ENCODE assay signal across 11 mouse cellular contexts in genomic region chr2:153612594-153613281, GRCm38 (mm10). TPM values are rescaled to one million over a fixed set of nuclear protein-coding genes. Genes with fewer than 3 reads are reported as not detected.
DNase-seq lines count a peak whose midpoint lies in the region; ATAC-seq and TF ChIP-seq lines count a peak whose summit lies in the region.
"Had no signal": no experiment of that assay in that cellular context is flagged by ENCODE, and none has a peak within 500 bp of the region (broad histone marks: within the 10 kb centered on the region; RNA-seq: fewer than 3 reads in every experiment).

No protein-coding gene starts in this region.

- no peak for TF ChIP-seq CTCF in forebrain, postnatal 0 days (IDR thresholded peaks at IDR 0.05; ENCODE audit: low read depth)

- H3K27me3 ChIP-seq in limb, embryonic 13.5 days, result no peaks in the 10 kb centered on the region
- no peaks in the 10 kb centered on the region for H3K27me3 ChIP-seq in limb, embryonic 10.5 days (ENCODE audit: low read depth, poor library complexity, severe bottlenecking)
- no peaks in the 10 kb centered on the region for H3K27me3 ChIP-seq in forebrain, postnatal 0 days (ENCODE audit: insufficient read depth, low read length)
- H3K27me3 ChIP-seq: embryonic facial prominence, embryonic 15.5 days had no signal

- H3K4me2 ChIP-seq in limb, embryonic 13.5 days (replicated peaks), result no peak overlapping the region
- H3K4me2 ChIP-seq in forebrain, postnatal 0 days (ENCODE audit: low read depth), result no peak overlapping the region
- H3K4me2 ChIP-seq: embryonic facial prominence, embryonic 15.5 days had no signal

- ATAC-seq in limb, embryonic 13.5 days (ENCODE audit: low FRiP score, low read depth), result peak; percentile 20; the same call in 1 of the 2 replicates
- no peak for ATAC-seq in forebrain, postnatal 0 days

- no peak overlapping the region for H3K4me3 ChIP-seq in limb, embryonic 13.5 days
- no peak overlapping the region for H3K4me3 ChIP-seq in limb, embryonic 10.5 days
- no peak overlapping the region for H3K4me3 ChIP-seq in forebrain, postnatal 0 days (ENCODE audit: low read depth, low read length)
- H3K4me3 ChIP-seq: embryonic facial prominence, embryonic 15.5 days; heart, adult 2 months had no signal

- H3K36me3 ChIP-seq in limb, embryonic 13.5 days, result peaks cover 16% of the 10 kb centered on the region; the same call in 1 of the 2 replicates
- H3K36me3 ChIP-seq in limb, embryonic 10.5 days, result peaks cover 4% of the 10 kb centered on the region
- H3K36me3 ChIP-seq in forebrain, postnatal 0 days (ENCODE audit: insufficient read depth), result peaks cover 11% of the 10 kb centered on the region; the same call in 1 of the 2 replicates

- WGBS in limb, embryonic 13.5 days, result 29% methylated on average over 3 of the region's 3 CpGs
- WGBS in limb, embryonic 10.5 days, result 43% methylated on average over 3 of the region's 3 CpGs
- WGBS in forebrain, postnatal 0 days, result 27% methylated on average over 3 of the region's 3 CpGs

- no peak for DNase-seq in limb, embryonic 10.5 days (ENCODE audit: low spot score)
- DNase-seq in R1 (ENCODE audit: low read depth, low spot score), result peak; percentile 97
- peak; percentile 22 for DNase-seq in forebrain, postnatal 0 days
- DNase-seq in lung, postnatal 25 days (ENCODE audit: low spot score), result peak; percentile 21
- no peak for DNase-seq in cerebellum, adult 18-20 months
- DNase-seq in right cerebral cortex, postnatal 36 days (ENCODE audit: low spot score in 2 of 2), result no peak
- DNase-seq: liver; spleen, adult 18-20 months had no signal

- H3K9me3 ChIP-seq in limb, embryonic 13.5 days, result no peaks in the 10 kb centered on the region
- H3K9me3 ChIP-seq in limb, embryonic 10.5 days (replicated peaks), result no peaks in the 10 kb centered on the region
- H3K9me3 ChIP-seq in forebrain, postnatal 0 days (ENCODE audit: low read length), result no peaks in the 10 kb centered on the region
- H3K9me3 ChIP-seq: embryonic facial prominence, embryonic 15.5 days had no signal

- H3K9ac ChIP-seq in limb, embryonic 13.5 days, result no peak overlapping the region
- H3K9ac ChIP-seq in forebrain, postnatal 0 days, result no peak overlapping the region; the same call in 1 of the 2 replicates
- H3K9ac ChIP-seq: embryonic facial prominence, embryonic 15.5 days had no signal

- no peak overlapping the region; the same call in 1 of the 2 replicates for H3K27ac ChIP-seq in limb, embryonic 13.5 days
- H3K27ac ChIP-seq in limb, embryonic 10.5 days, result no peak overlapping the region
- no peak overlapping the region for H3K27ac ChIP-seq in forebrain, postnatal 0 days (ENCODE audit: low read depth, low read length)
- H3K27ac ChIP-seq: embryonic facial prominence, embryonic 15.5 days; heart, adult 2 months had no signal

- peaks cover 36% of the 10 kb centered on the region for H3K4me1 ChIP-seq in limb, embryonic 13.5 days
- H3K4me1 ChIP-seq in limb, embryonic 10.5 days, result peaks cover 21% of the 10 kb centered on the region
- H3K4me1 ChIP-seq in forebrain, postnatal 0 days (ENCODE audit: insufficient read depth), result no peaks in the 10 kb centered on the region

RNA-seq across cellular contexts. Expression of gene Commd7, which starts 19.8 kb away (rescaled TPM):
- polyA plus RNA-seq in limb, embryonic 13.5 days (2015; fragmentation: Nextera tagmentation; extraction: Ambion mirVana), result 77.0 and 79.4 TPM in 2 replicates
- polyA plus RNA-seq in limb, embryonic 10.5 days (2016; fragmentation: Nextera tagmentation; extraction: Ambion mirVana), result 73.9 and 74.4 TPM in 2 replicates
- total RNA-seq in forebrain, postnatal 0 days (2014; rRNA removed), result 39.2 and 46.4 TPM in 2 replicates
- 105 and 116 TPM in 2 replicates for polyA plus RNA-seq in forebrain, postnatal 0 days (2015; fragmentation: Nextera tagmentation; extraction: Ambion mirVana)

RNA-seq across cellular contexts. Expression of gene Dnmt3b, which starts 36.5 kb away (rescaled TPM):
- polyA plus RNA-seq in limb, embryonic 13.5 days (2015; fragmentation: Nextera tagmentation; extraction: Ambion mirVana), result 10.8 and 11.1 TPM in 2 replicates
- polyA plus RNA-seq in limb, embryonic 10.5 days (2016; fragmentation: Nextera tagmentation; extraction: Ambion mirVana), result 26.1 and 26.2 TPM in 2 replicates
- 1.9 and 3.9 TPM in 2 replicates for total RNA-seq in forebrain, postnatal 0 days (2014; rRNA removed)
- polyA plus RNA-seq in forebrain, postnatal 0 days (2015; fragmentation: Nextera tagmentation; extraction: Ambion mirVana), result 1.3 and 1.9 TPM in 2 replicates

Comparison
In these comparisons a context has a peak if more than half of its experiments do, and no peak if none do; other contexts are left out.
1. DNase-seq: peak in R1 (single experiment), forebrain, postnatal 0 days (single experiment) and lung, postnatal 25 days (single experiment); none in limb, embryonic 10.5 days (single experiment), cerebellum, adult 18-20 months (0 of 2) and right cerebral cortex, postnatal 36 days (0 of 2).